Mouse (Mus musculus) CH12.LX (cell line): ENCODE data around the gene Zfp523. TPM values are rescaled to one million over a fixed set of nuclear protein-coding genes. Genes with fewer than 3 reads are reported as not detected.

Source experiments
- polyA plus RNA-seq: library from polyadenylated mRNA; unstranded; fragments of >175 nt; gene quantifications from 2 replicates; pipeline ENCODE4 v1.2.1, GENCODE M21; 2012; ENCODE audit warnings: low read depth; ENCODE audit not compliant: insufficient read length
- total RNA-seq, 2 experiments: library from RNA; depleted of rRNA; stranded (reverse); fragments of 300-350 nt in 1 of 2; fragments of >200 nt in 1 of 2; gene quantifications; 2 replicates each; pipeline ENCODE4 v1.2.3; 2012 to 2014

Zfp523 gene
- total and polyA plus RNA-seq, 3 experiments, result 2.5 to 14.7 (median 10.1) TPM

Other genes starting within 250 kb of the Zfp523 start
- not detected in 2 replicates for gene Tcp11, start 96.5 kb upstream of the Zfp523 start, total RNA-seq (2012; rRNA removed)
- not detected in 2 replicates for gene Tcp11, start 96.5 kb upstream of the Zfp523 start, total RNA-seq (2014; rRNA removed)
- gene Tcp11, start 96.5 kb upstream of the Zfp523 start, polyA plus RNA-seq, result not detected in 2 replicates
- 0.08 and 0.50 TPM in 2 replicates for gene Scube3, start 35.0 kb upstream of the Zfp523 start, total RNA-seq (2012; rRNA removed)
- gene Scube3, start 35.0 kb upstream of the Zfp523 start, total RNA-seq (2014; rRNA removed), result not detected in 2 replicates
- gene Scube3, start 35.0 kb upstream of the Zfp523 start, polyA plus RNA-seq, result 0.10 and 0.19 TPM in 2 replicates
- 56.9 and 81.8 TPM in 2 replicates for gene Def6, start 30.6 kb downstream of the Zfp523 start, total RNA-seq (2012; rRNA removed)
- 31.3 and 33.3 TPM in 2 replicates for gene Def6, start 30.6 kb downstream of the Zfp523 start, total RNA-seq (2014; rRNA removed)
- 53.6 and 57.4 TPM in 2 replicates for gene Def6, start 30.6 kb downstream of the Zfp523 start, polyA plus RNA-seq
- 4.1 and 7.3 TPM in 2 replicates for gene Ppard, start 55.6 kb downstream of the Zfp523 start, total RNA-seq (2012; rRNA removed)
- 1.8 and 2.9 TPM in 2 replicates for gene Ppard, start 55.6 kb downstream of the Zfp523 start, total RNA-seq (2014; rRNA removed)
- gene Ppard, start 55.6 kb downstream of the Zfp523 start, polyA plus RNA-seq, result 12.7 and 15.5 TPM in 2 replicates
- gene Fance, start 136.4 kb downstream of the Zfp523 start, total RNA-seq (2012; rRNA removed), result 26.9 and 29.6 TPM in 2 replicates
- 11.4 and 17.4 TPM in 2 replicates for gene Fance, start 136.4 kb downstream of the Zfp523 start, total RNA-seq (2014; rRNA removed)
- gene Fance, start 136.4 kb downstream of the Zfp523 start, polyA plus RNA-seq, result 35.8 and 37.9 TPM in 2 replicates
- 3,510 and 4,144 TPM in 2 replicates for gene Rpl10a, start 151.3 kb downstream of the Zfp523 start, total RNA-seq (2012; rRNA removed)
- 2,222 and 3,467 TPM in 2 replicates for gene Rpl10a, start 151.3 kb downstream of the Zfp523 start, total RNA-seq (2014; rRNA removed)
- 1,605 and 1,846 TPM in 2 replicates for gene Rpl10a, start 151.3 kb downstream of the Zfp523 start, polyA plus RNA-seq
- 0.17 and 0.42 TPM in 2 replicates for gene Tead3, start 173.7 kb downstream of the Zfp523 start, total RNA-seq (2012; rRNA removed)
- not detected in 2 replicates for gene Tead3, start 173.7 kb downstream of the Zfp523 start, total RNA-seq (2014; rRNA removed)
- gene Tead3, start 173.7 kb downstream of the Zfp523 start, polyA plus RNA-seq, result 0.08 TPM in 1 of 2 replicates, not detected in the other
- gene Tulp1, start 188.1 kb downstream of the Zfp523 start, total RNA-seq (2012; rRNA removed), result 0.17 TPM in 1 of 2 replicates, not detected in the other
- gene Tulp1, start 188.1 kb downstream of the Zfp523 start, total RNA-seq (2014; rRNA removed), result not detected in 2 replicates
- gene Tulp1, start 188.1 kb downstream of the Zfp523 start, polyA plus RNA-seq, result not detected in 2 replicates